Mouse (Mus musculus): Measurements from ENCODE around the gene Dlk1. TPM values are rescaled to one million over a fixed set of nuclear protein-coding genes. Genes with fewer than 3 reads are reported as not detected.

Gene Dlk1
- polyA plus RNA-seq, 1 experiment from 2014 or later = 744 TPM

- H3K9ac ChIP-seq (ENCODE audit: low read depth, low read length) = no peak overlapping the region
- 81% methylated on average over 6 of the region's 6 CpGs for WGBS
- no peak overlapping the region for H3K27ac ChIP-seq (ENCODE audit: low read depth, low read length)
- DNase-seq (ENCODE audit: low spot score) = no peak
- no peaks in the 10 kb centered on the region for H3K36me3 ChIP-seq (ENCODE audit: control insufficient read depth, insufficient read depth, low read length)
- peaks cover 18% of the 10 kb centered on the region for H3K4me1 ChIP-seq (replicated peaks; ENCODE audit: control insufficient read depth, insufficient read depth, low read length)
- H3K4me2 ChIP-seq = no peak overlapping the region
- H3K9me3 ChIP-seq (ENCODE audit: control insufficient read depth, low read length) = no peaks in the 10 kb centered on the region
- no peaks in the 10 kb centered on the region for H3K27me3 ChIP-seq (replicated peaks; ENCODE audit: control insufficient read depth, insufficient read depth, low read length)
- no peak for ATAC-seq (replicated peaks; ENCODE audit: low FRiP score)
- no peak overlapping the region for H3K4me3 ChIP-seq (ENCODE audit: low read depth, low read length)
Observed at GRCm38 (mm10) chr12:109432475-109433130, 20.0 kb upstream of the Dlk1 start.

GRCm38 (mm10) chr12:109436367-109436807 lies 16.2 kb upstream of the Dlk1 start:
- no peak overlapping the region for H3K4me3 ChIP-seq (ENCODE audit: low read depth, low read length)
- ATAC-seq (replicated peaks; ENCODE audit: low FRiP score) (peak; percentile 63), DNase-seq (ENCODE audit: low spot score) (peak; percentile 74)
- peak overlapping the region; percentile 55; the same call in 1 of the 2 replicates for H3K9ac ChIP-seq (ENCODE audit: low read depth, low read length)
- H3K4me1 ChIP-seq (replicated peaks; ENCODE audit: control insufficient read depth, insufficient read depth, low read length) = peaks cover 47% of the 10 kb centered on the region
- peak overlapping the region; percentile 55 for H3K4me2 ChIP-seq
- H3K27me3 ChIP-seq (replicated peaks; ENCODE audit: control insufficient read depth, insufficient read depth, low read length) = no peaks in the 10 kb centered on the region
- peak overlapping the region; percentile 95 for H3K27ac ChIP-seq (ENCODE audit: low read depth, low read length)
- no peaks in the 10 kb centered on the region for H3K9me3 ChIP-seq (ENCODE audit: control insufficient read depth, low read length)
- no peaks in the 10 kb centered on the region for H3K36me3 ChIP-seq (ENCODE audit: control insufficient read depth, insufficient read depth, low read length)
- 15% methylated on average over 10 of the region's 10 CpGs for WGBS

GRCm38 (mm10) chr12:109436852-109437251 lies 15.8 kb upstream of the Dlk1 start:
- no peaks in the 10 kb centered on the region for H3K9me3 ChIP-seq (ENCODE audit: control insufficient read depth, low read length)
- H3K4me3 ChIP-seq (ENCODE audit: low read depth, low read length) = no peak overlapping the region
- peak overlapping the region; percentile 55 for H3K4me2 ChIP-seq
- H3K9ac ChIP-seq (ENCODE audit: low read depth, low read length) = peak overlapping the region; percentile 55
- DNase-seq (ENCODE audit: low spot score) (peak; percentile 59), ATAC-seq (replicated peaks; ENCODE audit: low FRiP score) (peak; percentile 9)
- H3K27ac ChIP-seq (ENCODE audit: low read depth, low read length) = peak overlapping the region; percentile 95
- H3K4me1 ChIP-seq (replicated peaks; ENCODE audit: control insufficient read depth, insufficient read depth, low read length) = peaks cover 50% of the 10 kb centered on the region
- no peaks in the 10 kb centered on the region for H3K27me3 ChIP-seq (replicated peaks; ENCODE audit: control insufficient read depth, insufficient read depth, low read length)
- no peaks in the 10 kb centered on the region for H3K36me3 ChIP-seq (ENCODE audit: control insufficient read depth, insufficient read depth, low read length)
- 13% methylated on average over 12 of the region's 12 CpGs for WGBS

DNA sequence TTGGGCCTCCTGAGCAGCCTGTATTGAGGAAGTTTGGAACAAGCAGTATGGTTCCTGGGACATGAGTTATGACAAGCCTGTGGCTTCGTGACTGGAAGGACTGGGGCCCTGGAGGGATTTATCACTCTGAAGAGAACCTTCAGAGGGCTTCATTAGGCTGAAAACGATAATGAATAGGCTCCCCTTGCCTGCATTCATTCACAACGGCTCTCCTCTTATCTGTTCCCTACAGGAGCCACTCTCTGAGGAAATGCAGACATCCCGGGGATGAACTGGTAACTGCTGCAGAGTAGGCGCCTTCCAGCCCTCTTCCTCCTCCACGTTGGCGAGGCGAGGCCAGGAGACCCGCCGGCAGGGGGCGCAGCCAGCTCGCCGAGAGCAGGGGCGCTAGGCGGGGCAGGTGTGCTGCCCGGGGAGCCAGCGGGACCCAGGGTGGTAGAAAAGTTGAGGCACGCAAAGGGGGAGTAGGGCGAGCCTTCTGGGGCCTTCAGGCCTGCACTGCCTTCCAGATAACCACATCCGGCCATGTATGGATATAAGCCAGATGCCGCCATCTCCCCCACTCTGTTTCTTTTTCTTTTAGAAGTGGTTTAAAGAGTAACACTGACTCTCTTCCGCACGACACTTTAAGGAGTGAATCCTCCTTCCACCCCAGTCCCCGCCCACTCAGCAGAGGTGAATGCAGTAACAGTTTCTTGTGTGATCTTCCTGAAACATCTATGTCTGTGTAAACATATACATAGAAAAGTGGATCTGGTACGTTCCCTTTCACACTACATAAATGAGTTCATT lies 14.9 kb upstream of the Dlk1 start:
- ATAC-seq (replicated peaks; ENCODE audit: low FRiP score) (peak; percentile 84), DNase-seq (ENCODE audit: low spot score) (peak; percentile 92)
- Histone ChIP-seq H3K36me3 (ENCODE audit: control insufficient read depth, insufficient read depth, low read length) (no peaks in the 10 kb centered on the region), H3K4me3 (ENCODE audit: low read depth, low read length) (peak overlapping the region; percentile 28; the same call in 1 of the 2 replicates), H3K27me3 (replicated peaks; ENCODE audit: control insufficient read depth, insufficient read depth, low read length) (no peaks in the 10 kb centered on the region), H3K9me3 (ENCODE audit: control insufficient read depth, low read length) (no peaks in the 10 kb centered on the region), H3K4me1 (replicated peaks; ENCODE audit: control insufficient read depth, insufficient read depth, low read length) (peaks cover 50% of the 10 kb centered on the region), H3K4me2 (peak overlapping the region; percentile 55), H3K27ac (ENCODE audit: low read depth, low read length) (peak overlapping the region; percentile 95), H3K9ac (ENCODE audit: low read depth, low read length) (peak overlapping the region; percentile 55; the same call in 1 of the 2 replicates)
- WGBS = 4% methylated on average over 25 of the region's 25 CpGs

- 62% methylated on average over 6 of the region's 6 CpGs for WGBS
- Histone ChIP-seq H3K27ac (ENCODE audit: low read depth, low read length) (peak overlapping the region; percentile 64), H3K4me1 (replicated peaks; ENCODE audit: control insufficient read depth, insufficient read depth, low read length) (peaks cover 54% of the 10 kb centered on the region)
Observed at GRCm38 (mm10) chr12:109438383-109438782, 14.2 kb upstream of the Dlk1 start.

DNA sequence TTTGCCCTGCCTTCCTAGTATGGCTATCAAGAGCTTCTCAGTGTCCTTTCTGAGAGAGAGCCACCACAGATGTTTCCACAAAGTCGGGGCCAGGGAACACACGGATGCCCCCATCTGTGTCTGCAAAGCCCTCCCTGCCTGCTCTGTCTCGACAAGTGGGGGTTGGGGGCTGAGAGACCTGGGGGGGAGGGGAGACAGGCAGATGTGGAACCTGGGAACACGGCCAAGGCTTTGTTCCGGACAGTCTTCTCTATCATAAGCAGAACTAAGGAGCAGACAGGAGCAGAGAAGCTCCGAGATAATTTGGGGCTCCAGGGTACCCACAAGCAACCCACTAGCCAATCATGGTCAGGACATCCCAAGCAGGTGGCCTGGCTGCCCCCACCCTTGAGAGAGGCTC lies 12.6 kb upstream of the Dlk1 start:
- H3K27me3 ChIP-seq (replicated peaks; ENCODE audit: control insufficient read depth, insufficient read depth, low read length) = no peaks in the 10 kb centered on the region
- no peak overlapping the region for H3K4me3 ChIP-seq (ENCODE audit: low read depth, low read length)
- H3K9me3 ChIP-seq (ENCODE audit: control insufficient read depth, low read length) = no peaks in the 10 kb centered on the region
- no peaks in the 10 kb centered on the region for H3K36me3 ChIP-seq (ENCODE audit: control insufficient read depth, insufficient read depth, low read length)
- H3K4me1 ChIP-seq (replicated peaks; ENCODE audit: control insufficient read depth, insufficient read depth, low read length) = peaks cover 61% of the 10 kb centered on the region
- no peak overlapping the region for H3K4me2 ChIP-seq
- no peak for DNase-seq (ENCODE audit: low spot score)
- no peak overlapping the region for H3K9ac ChIP-seq (ENCODE audit: low read depth, low read length)
- 63% methylated on average over 6 of the region's 6 CpGs for WGBS
- peak overlapping the region; percentile 28; the same call in 1 of the 2 replicates for H3K27ac ChIP-seq (ENCODE audit: low read depth, low read length)
- no peak for ATAC-seq (replicated peaks; ENCODE audit: low FRiP score)

More at GRCm38 (mm10) chr12:109438383-109438782, 14.2 kb upstream of the Dlk1 start:
- Histone ChIP-seq H3K4me2 (no peak overlapping the region), H3K4me3 (ENCODE audit: low read depth, low read length) (no peak overlapping the region), H3K27me3 (replicated peaks; ENCODE audit: control insufficient read depth, insufficient read depth, low read length) (no peaks in the 10 kb centered on the region), H3K9ac (ENCODE audit: low read depth, low read length) (peak overlapping the region; percentile 13; the same call in 1 of the 2 replicates), H3K36me3 (ENCODE audit: control insufficient read depth, insufficient read depth, low read length) (no peaks in the 10 kb centered on the region), H3K9me3 (ENCODE audit: control insufficient read depth, low read length) (no peaks in the 10 kb centered on the region)
- ATAC-seq (replicated peaks; ENCODE audit: low FRiP score) (no peak), DNase-seq (ENCODE audit: low spot score) (no peak)

DNA sequence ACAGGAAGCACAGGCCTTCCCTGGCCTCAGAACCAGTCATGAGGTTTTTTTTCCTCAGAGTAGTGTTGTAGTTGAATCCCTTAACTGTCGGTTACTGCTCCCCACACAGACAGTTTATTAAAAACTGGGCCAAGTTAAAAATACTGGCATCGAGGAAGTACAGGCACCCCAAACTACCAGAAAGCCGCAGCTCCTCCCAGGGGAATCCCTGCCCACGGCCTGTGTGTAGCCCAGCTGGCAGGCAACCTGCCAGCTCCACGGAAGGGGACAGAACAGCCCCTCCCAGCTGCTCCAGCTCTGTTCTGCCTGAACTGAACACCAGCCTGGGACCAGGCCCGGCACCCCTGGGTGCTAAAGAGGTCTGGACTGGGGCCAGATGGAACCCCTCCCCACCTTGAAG lies 11.3 kb upstream of the Dlk1 start:
- no peak overlapping the region for H3K27ac ChIP-seq (ENCODE audit: low read depth, low read length)
- no peak overlapping the region for H3K9ac ChIP-seq (ENCODE audit: low read depth, low read length)
- H3K4me3 ChIP-seq (ENCODE audit: low read depth, low read length) = no peak overlapping the region
- WGBS = 50% methylated on average over 6 of the region's 6 CpGs
- H3K9me3 ChIP-seq (ENCODE audit: control insufficient read depth, low read length) = no peaks in the 10 kb centered on the region
- H3K4me1 ChIP-seq (replicated peaks; ENCODE audit: control insufficient read depth, insufficient read depth, low read length) = peaks cover 62% of the 10 kb centered on the region
- DNase-seq (ENCODE audit: low spot score) (no peak), ATAC-seq (replicated peaks; ENCODE audit: low FRiP score) (no peak)
- no peak overlapping the region for H3K4me2 ChIP-seq
- H3K27me3 ChIP-seq (replicated peaks; ENCODE audit: control insufficient read depth, insufficient read depth, low read length) = peaks cover 4% of the 10 kb centered on the region; the same call in 1 of the 2 replicates
- H3K36me3 ChIP-seq (ENCODE audit: control insufficient read depth, insufficient read depth, low read length) = no peaks in the 10 kb centered on the region

DNA sequence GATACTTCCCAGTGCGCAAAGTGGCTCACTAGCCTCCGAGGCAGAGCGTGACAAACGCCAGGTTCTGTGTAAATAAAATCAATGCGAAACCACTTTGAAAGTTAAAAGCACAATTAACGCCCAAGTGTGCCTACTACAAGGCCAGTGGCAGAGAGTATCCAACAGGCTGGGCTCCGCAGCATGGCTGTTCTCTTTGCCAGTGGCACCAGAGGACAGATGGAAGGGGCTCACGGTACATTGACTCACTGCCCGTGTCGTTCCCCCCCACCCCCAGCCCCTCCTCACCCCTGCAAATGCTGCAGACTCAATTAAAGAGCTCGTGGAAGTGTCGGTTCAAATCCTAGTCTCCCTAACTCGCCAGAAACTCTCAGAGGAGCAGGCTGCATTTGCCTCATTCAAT lies 10.5 kb upstream of the Dlk1 start:
- H3K27me3 ChIP-seq (replicated peaks; ENCODE audit: control insufficient read depth, insufficient read depth, low read length) = peaks cover 4% of the 10 kb centered on the region; the same call in 1 of the 2 replicates
- H3K27ac ChIP-seq (ENCODE audit: low read depth, low read length) = no peak overlapping the region
- 64% methylated on average over 13 of the region's 13 CpGs for WGBS
- no peak overlapping the region for H3K4me3 ChIP-seq (ENCODE audit: low read depth, low read length)
- no peaks in the 10 kb centered on the region for H3K9me3 ChIP-seq (ENCODE audit: control insufficient read depth, low read length)
- H3K4me1 ChIP-seq (replicated peaks; ENCODE audit: control insufficient read depth, insufficient read depth, low read length) = peaks cover 54% of the 10 kb centered on the region
- H3K9ac ChIP-seq (ENCODE audit: low read depth, low read length) = no peak overlapping the region
- no peaks in the 10 kb centered on the region for H3K36me3 ChIP-seq (ENCODE audit: control insufficient read depth, insufficient read depth, low read length)
- H3K4me2 ChIP-seq = no peak overlapping the region
- DNase-seq (ENCODE audit: low spot score) (no peak), ATAC-seq (replicated peaks; ENCODE audit: low FRiP score) (no peak)

Measured in liver, embryonic 11.5 days (tissue).